Mouse (Mus musculus): ENCODE measurements around the gene Ddx20. TPM values are rescaled to one million over a fixed set of nuclear protein-coding genes. Genes with fewer than 3 reads are reported as not detected.
A peak's percentile ranks its signal among the peaks of the same experiment; 100 is the strongest.

Ddx20 gene
- total and polyA plus RNA-seq, 2 experiments from 2014 or later: 12.6 to 15.1 TPM

DNA sequence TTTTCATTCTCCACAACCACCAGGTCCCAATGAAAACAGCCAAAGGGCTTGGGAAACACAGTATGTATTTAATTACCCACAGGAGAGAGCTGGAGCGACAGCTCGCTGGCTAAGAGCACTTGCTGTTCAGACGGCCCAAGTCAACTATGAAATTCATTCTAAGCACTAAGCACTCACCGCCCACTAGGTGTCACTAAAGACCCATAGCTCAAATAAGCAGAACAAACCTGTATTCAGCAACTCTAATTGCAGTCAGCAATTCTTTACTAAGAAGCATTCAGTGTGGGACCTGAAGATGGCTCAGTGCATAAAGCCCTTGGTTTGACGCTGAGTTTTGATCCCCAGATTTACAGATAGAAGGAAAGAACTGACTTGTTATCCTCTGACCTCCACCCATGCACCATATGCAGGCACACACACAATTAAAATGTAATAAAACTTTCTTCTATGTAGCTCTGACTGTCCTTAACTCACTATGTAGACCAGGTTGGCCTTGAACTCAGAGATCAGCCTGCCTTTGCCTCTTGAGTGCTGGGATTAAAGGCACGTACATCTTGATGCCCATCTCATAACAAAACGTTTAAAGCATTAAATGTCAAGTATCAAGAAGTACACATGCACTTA is 12.7 kb downstream of the Ddx20 start:
- H3K9ac ChIP-seq (replicated peaks; ENCODE audit: low read depth, low read length): no peak overlapping the region
- H3K36me3 ChIP-seq (replicated peaks; ENCODE audit: control insufficient read depth, insufficient read depth, low read length): peaks cover 17% of the 10 kb centered on the region
- H3K27me3 ChIP-seq (ENCODE audit: control insufficient read depth, insufficient read depth, low read length): no peaks in the 10 kb centered on the region
- DNase-seq (ENCODE audit: low spot score) (peak; percentile 87), ATAC-seq (ENCODE audit: insufficient read depth, low read depth) (peak; percentile 66)
- no peak overlapping the region for H3K27ac ChIP-seq (ENCODE audit: low read depth)
- H3K4me3 ChIP-seq (ENCODE audit: low read depth, low read length): no peak overlapping the region
- H3K4me2 ChIP-seq (ENCODE audit: low read depth, low read length): no peak overlapping the region
- no peaks in the 10 kb centered on the region for H3K4me1 ChIP-seq (ENCODE audit: control insufficient read depth, insufficient read depth)
- no peak for TF ChIP-seq EP300 (IDR thresholded peaks at IDR 0.05; ENCODE audit: low read depth)
- TF ChIP-seq CTCF (IDR thresholded peaks at IDR 0.05; ENCODE audit: low read depth): peak; percentile 97
- no peaks in the 10 kb centered on the region for H3K9me3 ChIP-seq (replicated peaks; ENCODE audit: control insufficient read depth, low read length)
- 16% methylated on average over 7 of the region's 7 CpGs for WGBS

DNA sequence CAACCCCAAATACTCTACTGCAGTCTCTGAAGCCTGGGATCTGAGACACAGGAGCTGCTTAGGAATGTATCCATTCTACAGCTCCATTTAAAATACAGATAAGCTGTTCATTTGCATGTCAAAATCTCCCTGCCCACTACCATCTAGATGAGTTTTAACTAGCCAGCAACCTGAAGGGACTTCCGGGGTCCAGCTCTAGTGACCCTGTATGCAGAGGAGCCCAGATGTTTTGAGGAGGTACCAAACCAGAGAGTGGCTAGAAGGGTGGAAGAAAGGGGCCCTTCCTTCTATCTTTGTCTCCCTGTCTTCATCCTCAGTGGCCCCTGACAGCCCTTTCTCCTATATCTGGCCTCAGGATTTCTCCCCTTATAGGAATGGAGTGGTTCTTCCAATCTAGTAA is 16.6 kb downstream of the Ddx20 start:
- no peak overlapping the region for H3K4me2 ChIP-seq (ENCODE audit: low read depth, low read length)
- no peaks in the 10 kb centered on the region for H3K27me3 ChIP-seq (ENCODE audit: control insufficient read depth, insufficient read depth, low read length)
- ATAC-seq (ENCODE audit: insufficient read depth, low read depth) (no peak), DNase-seq (ENCODE audit: low spot score) (no peak)
- WGBS: 83% methylated on average over 1 of the region's 1 CpGs
- no peaks in the 10 kb centered on the region for H3K36me3 ChIP-seq (replicated peaks; ENCODE audit: control insufficient read depth, insufficient read depth, low read length)
- H3K4me1 ChIP-seq (ENCODE audit: control insufficient read depth, insufficient read depth): no peaks in the 10 kb centered on the region
- no peak for TF ChIP-seq EP300 (IDR thresholded peaks at IDR 0.05; ENCODE audit: low read depth)
- TF ChIP-seq CTCF (IDR thresholded peaks at IDR 0.05; ENCODE audit: low read depth): no peak
- H3K27ac ChIP-seq (ENCODE audit: low read depth): no peak overlapping the region
- H3K9me3 ChIP-seq (replicated peaks; ENCODE audit: control insufficient read depth, low read length): no peaks in the 10 kb centered on the region
- no peak overlapping the region for H3K9ac ChIP-seq (replicated peaks; ENCODE audit: low read depth, low read length)
- H3K4me3 ChIP-seq (ENCODE audit: low read depth, low read length): no peak overlapping the region

GRCm38 (mm10) chr3:105669776-105670175 is 17.6 kb downstream of the Ddx20 start:
- Histone ChIP-seq H3K27me3 (ENCODE audit: control insufficient read depth, insufficient read depth, low read length) (no peaks in the 10 kb centered on the region), H3K36me3 (replicated peaks; ENCODE audit: control insufficient read depth, insufficient read depth, low read length) (no peaks in the 10 kb centered on the region), H3K27ac (ENCODE audit: low read depth) (no peak overlapping the region), H3K9me3 (replicated peaks; ENCODE audit: control insufficient read depth, low read length) (no peaks in the 10 kb centered on the region), H3K4me1 (ENCODE audit: control insufficient read depth, insufficient read depth) (no peaks in the 10 kb centered on the region), H3K4me3 (ENCODE audit: low read depth, low read length) (no peak overlapping the region), H3K9ac (replicated peaks; ENCODE audit: low read depth, low read length) (no peak overlapping the region), H3K4me2 (ENCODE audit: low read depth, low read length) (no peak overlapping the region)
- ATAC-seq (ENCODE audit: insufficient read depth, low read depth): no peak
- DNase-seq (ENCODE audit: low spot score): no peak
- no peak for TF ChIP-seq CTCF (IDR thresholded peaks at IDR 0.05; ENCODE audit: low read depth)
- TF ChIP-seq EP300 (IDR thresholded peaks at IDR 0.05; ENCODE audit: low read depth): no peak
- WGBS: 74% methylated on average over 3 of the region's 3 CpGs

GRCm38 (mm10) chr3:105668161-105668560 is 19.2 kb downstream of the Ddx20 start:
- H3K4me1 ChIP-seq (ENCODE audit: control insufficient read depth, insufficient read depth): no peaks in the 10 kb centered on the region
- WGBS: 49% methylated on average over 9 of the region's 9 CpGs
- DNase-seq (ENCODE audit: low spot score) (no peak), ATAC-seq (ENCODE audit: insufficient read depth, low read depth) (no peak)
- TF ChIP-seq CTCF (IDR thresholded peaks at IDR 0.05; ENCODE audit: low read depth) (no peak), EP300 (IDR thresholded peaks at IDR 0.05; ENCODE audit: low read depth) (no peak)
- no peaks in the 10 kb centered on the region for H3K36me3 ChIP-seq (replicated peaks; ENCODE audit: control insufficient read depth, insufficient read depth, low read length)
- no peak overlapping the region for H3K4me2 ChIP-seq (ENCODE audit: low read depth, low read length)
- H3K4me3 ChIP-seq (ENCODE audit: low read depth, low read length): no peak overlapping the region
- no peaks in the 10 kb centered on the region for H3K27me3 ChIP-seq (ENCODE audit: control insufficient read depth, insufficient read depth, low read length)
- no peak overlapping the region for H3K9ac ChIP-seq (replicated peaks; ENCODE audit: low read depth, low read length)
- H3K27ac ChIP-seq (ENCODE audit: low read depth): no peak overlapping the region
- H3K9me3 ChIP-seq (replicated peaks; ENCODE audit: control insufficient read depth, low read length): no peaks in the 10 kb centered on the region

- H3K4me2 ChIP-seq (ENCODE audit: low read depth, low read length): no peak overlapping the region
- no peak overlapping the region for H3K27ac ChIP-seq (ENCODE audit: low read depth)
- no peaks in the 10 kb centered on the region for H3K36me3 ChIP-seq (replicated peaks; ENCODE audit: control insufficient read depth, insufficient read depth, low read length)
- ATAC-seq (ENCODE audit: insufficient read depth, low read depth) (no peak), DNase-seq (ENCODE audit: low spot score) (no peak)
- H3K9me3 ChIP-seq (replicated peaks; ENCODE audit: control insufficient read depth, low read length): no peaks in the 10 kb centered on the region
- WGBS: 57% methylated on average over 4 of the region's 4 CpGs
- no peak for TF ChIP-seq CTCF (IDR thresholded peaks at IDR 0.05; ENCODE audit: low read depth)
- no peak for TF ChIP-seq EP300 (IDR thresholded peaks at IDR 0.05; ENCODE audit: low read depth)
- no peak overlapping the region for H3K9ac ChIP-seq (replicated peaks; ENCODE audit: low read depth, low read length)
- H3K27me3 ChIP-seq (ENCODE audit: control insufficient read depth, insufficient read depth, low read length): no peaks in the 10 kb centered on the region
- no peak overlapping the region for H3K4me3 ChIP-seq (ENCODE audit: low read depth, low read length)
- no peaks in the 10 kb centered on the region for H3K4me1 ChIP-seq (ENCODE audit: control insufficient read depth, insufficient read depth)
These were observed 20.3 kb downstream of the Ddx20 start for GRCm38 (mm10) chr3:105666996-105667523.
